Mouse (Mus musculus): ENCODE data around the gene Dlg2. TPM values are rescaled to one million over a fixed set of nuclear protein-coding genes. Genes with fewer than 3 reads are reported as not detected.

Gene Dlg2
- 1 to 10 TPM; 1.3 to 1.5 TPM for total RNA-seq (2023)

DNA sequence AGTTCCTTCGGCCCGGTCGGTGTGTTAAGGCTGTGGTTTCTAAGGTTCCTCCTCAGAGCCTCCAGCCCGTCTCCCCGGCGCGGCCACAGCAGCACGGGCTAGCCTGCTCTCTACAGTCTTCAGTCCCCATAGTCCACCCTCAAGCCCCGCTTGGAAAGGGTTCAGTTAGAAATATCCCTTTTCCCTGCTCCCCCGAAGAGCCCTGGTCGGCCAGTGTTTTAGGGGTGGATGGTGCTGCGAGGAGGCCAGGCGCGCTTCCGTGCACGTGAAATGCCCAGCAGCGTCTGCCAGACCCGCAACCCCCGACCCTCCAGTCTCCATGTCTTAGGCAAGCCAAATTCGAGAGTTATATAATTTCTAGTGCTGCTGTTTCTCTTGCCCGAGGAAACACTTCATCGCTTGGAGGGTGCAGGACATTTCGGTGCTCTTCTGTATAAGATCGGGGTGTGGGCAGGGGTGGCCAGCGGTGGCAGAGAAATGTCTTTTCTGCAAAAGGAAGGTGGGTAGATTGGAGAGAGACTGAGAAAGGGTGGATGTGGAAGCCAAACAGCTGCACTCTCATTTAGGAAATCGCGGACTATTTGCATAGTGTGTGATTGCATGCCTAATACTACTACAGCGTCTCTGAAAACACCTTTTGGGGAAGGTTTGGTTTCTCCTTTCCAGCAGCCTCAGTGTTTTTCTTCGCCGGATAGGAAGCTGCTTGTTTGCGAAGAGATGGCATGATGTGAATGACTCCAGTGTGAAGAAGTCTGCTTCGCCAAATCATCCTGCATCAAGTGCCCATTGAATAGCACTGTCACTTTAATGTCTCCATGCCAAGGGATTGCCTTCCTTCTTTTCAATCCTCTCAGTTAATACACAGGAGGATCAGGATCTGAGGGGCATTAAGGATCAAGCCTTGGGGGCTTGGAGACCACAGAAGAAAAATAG is at the start of gene Dlg2:
Gene Dlg2 (plus strand): TSS at position 360 of the 933 bp plus-strand sequence.

DNA sequence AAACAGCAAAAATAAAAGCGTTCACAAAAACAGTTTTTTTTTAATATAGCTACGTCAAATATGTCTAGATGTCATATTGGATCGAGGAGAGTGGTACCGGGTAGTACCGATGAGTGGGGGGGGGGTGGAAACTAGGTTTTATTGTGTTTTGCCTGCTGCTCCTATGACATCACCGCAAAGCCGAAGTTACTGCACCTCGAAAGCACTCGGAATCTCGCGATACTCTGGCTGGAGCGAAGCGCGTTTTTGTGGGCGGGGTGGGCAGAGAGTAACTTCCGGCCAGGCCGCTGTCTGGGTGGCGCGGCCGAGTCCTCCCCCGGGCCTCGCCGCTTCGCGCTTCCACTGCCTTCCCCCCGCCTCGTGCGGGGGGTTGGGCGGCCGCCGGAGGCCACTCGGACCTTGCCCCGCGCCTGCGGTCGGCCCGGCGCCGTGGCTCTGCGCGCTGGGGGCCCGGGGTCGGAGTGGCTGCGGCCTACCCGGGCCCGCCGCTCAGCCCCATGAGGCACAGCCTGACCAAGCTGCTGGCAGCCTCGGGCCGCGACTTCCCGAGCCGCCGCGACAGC is 33.9 kb upstream of the Dlg2 start, which contains the start of gene Crebzf:
Gene Crebzf (plus strand): TSS at position 212 of the 563 bp plus-strand sequence.

DNA sequence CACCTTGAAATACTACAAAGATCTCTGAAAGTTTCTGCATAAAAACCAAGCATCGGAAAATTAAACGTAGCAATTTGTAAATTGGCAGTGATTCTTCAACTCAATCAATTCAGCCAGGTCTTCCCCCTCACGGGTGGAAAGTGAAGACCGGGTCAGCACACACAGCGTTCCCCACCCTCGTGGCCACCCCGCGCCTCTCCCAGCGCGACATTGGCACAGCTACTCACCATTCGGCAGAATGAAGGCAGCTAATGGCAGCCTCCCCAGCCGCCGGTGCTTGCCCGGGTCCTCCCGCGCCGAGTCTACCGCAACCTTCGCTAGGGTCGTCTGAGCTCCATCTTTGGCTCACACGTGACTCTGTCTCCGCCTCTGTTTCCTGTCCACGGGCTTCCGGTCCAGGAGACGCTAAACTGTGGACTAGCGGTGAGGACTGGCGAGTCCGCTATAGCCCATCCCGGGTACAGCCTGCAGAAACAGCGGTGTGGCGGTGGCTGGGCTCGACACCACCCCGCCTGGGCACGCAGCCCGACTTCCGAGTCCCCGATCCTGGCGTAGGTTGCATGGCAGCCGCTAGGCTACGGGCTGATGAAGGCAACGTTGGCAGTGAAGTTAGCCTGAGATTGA is 19.5 kb upstream of the Dlg2 start, which contains the start of gene Tmem126a:
Gene Tmem126a (minus strand): TSS at position 385 of the 624 bp plus-strand sequence.

DNA sequence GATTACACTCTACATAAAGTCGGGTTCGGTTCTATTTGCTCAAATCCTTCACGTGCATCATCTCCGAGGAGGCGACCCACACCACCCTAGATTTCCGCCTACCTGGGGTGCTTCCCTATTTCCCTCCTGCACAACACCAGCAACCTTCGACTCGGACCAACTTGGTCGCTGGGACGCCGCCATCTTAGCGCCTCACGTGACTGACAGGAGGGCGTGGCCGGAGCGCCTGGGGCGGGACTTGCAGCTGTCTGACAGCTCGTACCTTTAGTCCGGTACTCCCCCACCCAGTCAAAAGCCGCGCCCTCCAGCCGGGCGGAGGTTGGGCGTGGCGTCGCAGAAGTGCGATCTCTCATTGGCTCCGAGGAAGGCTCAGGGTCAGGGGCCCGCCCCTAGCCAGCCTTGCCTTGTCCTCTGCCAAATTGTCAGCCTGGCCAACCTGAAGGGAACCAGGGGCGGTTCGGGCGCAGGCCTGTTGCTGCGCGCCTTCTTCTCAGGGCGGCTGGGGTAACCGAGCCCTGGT is 619 bp upstream of the Dlg2 start, which contains the start of gene Tmem126b:
Gene Tmem126b (minus strand): TSS at position 209 of the 520 bp plus-strand sequence.

Other genes with a start within 250 kb of the Dlg2 start
- not detected for gene Ccdc83, start 210.9 kb upstream of the Dlg2 start, total RNA-seq (2023)
- gene Sytl2, start 174.4 kb upstream of the Dlg2 start, total RNA-seq (2023) = under 1 TPM; 0.51 to 0.62 TPM
- not detected for gene Ccdc89, start 50.1 kb upstream of the Dlg2 start, total RNA-seq (2023)
- 10 to 100 TPM; 39.2 to 41.5 TPM for gene Crebzf, start 33.9 kb upstream of the Dlg2 start, total RNA-seq (2023)
- 10 to 100 TPM; 12.1 to 19.7 TPM for gene Tmem126a, start 19.4 kb upstream of the Dlg2 start, total RNA-seq (2023)
- gene Tmem126b, start 671 bp upstream of the Dlg2 start, total RNA-seq (2023) = 1 to 10 TPM; 4.2 to 5.2 TPM